Mouse (Mus musculus) heart, embryonic 10.5 days (tissue): Measurements from ENCODE around the gene Catsper3. TPM values are rescaled to one million over a fixed set of nuclear protein-coding genes. Genes with fewer than 3 reads are reported as not detected.

Experiments used
- DNase-seq: peaks from one replicate; pipeline ENCODE4 v3.0.0-alpha.2; 2017; ENCODE audit warnings: low spot score
- H3K27ac ChIP-seq: fragments of 300-500 bp; sonication (generic); 2 replicates; pipeline ENCODE4 v1.5.1; 2016; ENCODE audit warnings: mild to moderate bottlenecking
- H3K27me3 ChIP-seq: fragments of 300-500 bp; sonication (generic); 2 replicates; pipeline ENCODE4 v1.6.1; 2016; ENCODE audit warnings: mild to moderate bottlenecking; ENCODE audit not compliant: poor library complexity, insufficient read depth, severe bottlenecking
- H3K36me3 ChIP-seq: fragments of 300-500 bp; sonication (generic); 2 replicates; pipeline ENCODE4 v1.6.1; 2016; ENCODE audit warnings: mild to moderate bottlenecking, moderate library complexity
- H3K4me1 ChIP-seq: fragments of 300-500 bp; sonication (generic); 2 replicates; pipeline ENCODE4 v1.6.1; 2016; ENCODE audit warnings: mild to moderate bottlenecking
- H3K4me3 ChIP-seq: fragments of 300-500 bp; sonication (generic); 2 replicates; pipeline ENCODE4 v1.5.1; 2016; ENCODE audit warnings: mild to moderate bottlenecking, moderate library complexity
- H3K9me3 ChIP-seq: fragments of 300-500 bp; sonication (generic); 2 replicates; pipeline ENCODE4 v1.6.1; 2016; ENCODE audit warnings: mild to moderate bottlenecking, moderate library complexity
- WGBS: fragments of 180-500 bp; shearing (Covaris S2); methylation state at CpG from one replicate; pipeline ENCODE4 v1.1.7; 2016; 5-methylcytosine and 5-hydroxymethylcytosine counted together
- polyA plus RNA-seq: library from polyadenylated mRNA; unstranded; fragments of >200 nt; fragmentation: Nextera tagmentation; extraction: Ambion mirVana; gene quantifications from 2 replicates; pipeline ENCODE4 v1.2.1, GENCODE M21; 2016

Gene Catsper3
- polyA plus RNA-seq, 1 experiment from 2014 or later, result 0.10 TPM

GRCm38 (mm10) chr13:55829018-55829655, 44.8 kb downstream of the Catsper3 start:
- H3K36me3 ChIP-seq, result no peaks in the 10 kb centered on the region
- peaks cover 94% of the 10 kb centered on the region for H3K27me3 ChIP-seq
- H3K27ac ChIP-seq, result no peak overlapping the region
- 3% methylated on average over 12 of the region's 12 CpGs for WGBS
- peaks cover 44% of the 10 kb centered on the region for H3K4me1 ChIP-seq
- H3K9me3 ChIP-seq, result no peaks in the 10 kb centered on the region
- no peak for DNase-seq
- H3K4me3 ChIP-seq, result peak overlapping the region; percentile 38; the same call in 1 of the 2 replicates

- WGBS, result under 1% methylated on average over 48 of the region's 48 CpGs
- Histone ChIP-seq H3K9me3 (no peaks in the 10 kb centered on the region), H3K4me3 (peak overlapping the region; percentile 56), H3K4me1 (peaks cover 41% of the 10 kb centered on the region), H3K27ac (peak overlapping the region; percentile 72; the same call in 1 of the 2 replicates), H3K27me3 (peaks cover 94% of the 10 kb centered on the region), H3K36me3 (no peaks in the 10 kb centered on the region)
- DNase-seq, result no peak
These were observed 45.9 kb downstream of the Catsper3 start for GRCm38 (mm10) chr13:55830081-55830832.

- WGBS, result under 1% methylated on average over 60 of the region's 82 CpGs
- peak overlapping the region; percentile 72; the same call in 1 of the 2 replicates for H3K27ac ChIP-seq
- DNase-seq, result peak; percentile 72
These were observed 46.7 kb downstream of the Catsper3 start for GRCm38 (mm10) chr13:55830833-55831721.

GRCm38 (mm10) chr13:55831722-55832160, 47.4 kb downstream of the Catsper3 start:
- H3K9me3 ChIP-seq, result no peaks in the 10 kb centered on the region
- H3K27me3 ChIP-seq, result peaks cover 96% of the 10 kb centered on the region
- peaks cover 45% of the 10 kb centered on the region for H3K4me1 ChIP-seq
- H3K27ac ChIP-seq, result no peak overlapping the region
- peak overlapping the region; percentile 56 for H3K4me3 ChIP-seq
- DNase-seq, result no peak
- WGBS, result 1% methylated on average over 25 of the region's 25 CpGs
- H3K36me3 ChIP-seq, result no peaks in the 10 kb centered on the region

More at GRCm38 (mm10) chr13:55830833-55831721, 46.7 kb downstream of the Catsper3 start:
- Histone ChIP-seq H3K36me3 (no peaks in the 10 kb centered on the region), H3K4me1 (peaks cover 43% of the 10 kb centered on the region), H3K27me3 (peaks cover 94% of the 10 kb centered on the region), H3K4me3 (peak overlapping the region; percentile 56), H3K9me3 (no peaks in the 10 kb centered on the region)

- peaks cover 46% of the 10 kb centered on the region for H3K4me1 ChIP-seq
- no peak for DNase-seq
- WGBS, result 37% methylated on average over 1 of the region's 1 CpGs
These were observed 48.2 kb downstream of the Catsper3 start for GRCm38 (mm10) chr13:55832602-55833001.

GRCm38 (mm10) chr13:55833921-55834320, 49.6 kb downstream of the Catsper3 start:
- Histone ChIP-seq H3K27ac (no peak overlapping the region), H3K9me3 (no peaks in the 10 kb centered on the region), H3K27me3 (peaks cover 100% of the 10 kb centered on the region), H3K4me3 (no peak overlapping the region), H3K4me1 (peaks cover 38% of the 10 kb centered on the region), H3K36me3 (no peaks in the 10 kb centered on the region)
- DNase-seq, result no peak
- WGBS, result 5% methylated on average over 7 of the region's 7 CpGs

More at GRCm38 (mm10) chr13:55832602-55833001, 48.2 kb downstream of the Catsper3 start:
- Histone ChIP-seq H3K27ac (no peak overlapping the region), H3K4me3 (no peak overlapping the region), H3K36me3 (no peaks in the 10 kb centered on the region), H3K9me3 (no peaks in the 10 kb centered on the region), H3K27me3 (peaks cover 100% of the 10 kb centered on the region)

GRCm38 (mm10) chr13:55834667-55835066, 50.3 kb downstream of the Catsper3 start:
- no peaks in the 10 kb centered on the region for H3K9me3 ChIP-seq
- H3K36me3 ChIP-seq, result no peaks in the 10 kb centered on the region
- DNase-seq, result no peak
- peaks cover 100% of the 10 kb centered on the region for H3K27me3 ChIP-seq
- no peak overlapping the region for H3K4me3 ChIP-seq
- H3K4me1 ChIP-seq, result peaks cover 38% of the 10 kb centered on the region
- 6% methylated on average over 5 of the region's 5 CpGs for WGBS
- H3K27ac ChIP-seq, result no peak overlapping the region

- Histone ChIP-seq H3K4me3 (peak overlapping the region; percentile 48), H3K36me3 (no peaks in the 10 kb centered on the region), H3K9me3 (no peaks in the 10 kb centered on the region), H3K27ac (0 out of 2 replicates have a peak overlapping the region, but pooled peaks have one; percentile 36), H3K4me1 (peaks cover 30% of the 10 kb centered on the region), H3K27me3 (peaks cover 100% of the 10 kb centered on the region)
- DNase-seq, result no peak
- under 1% methylated on average over 33 of the region's 33 CpGs for WGBS
These were observed 51.3 kb downstream of the Catsper3 start for GRCm38 (mm10) chr13:55835548-55836097.

- no peak for DNase-seq
- Histone ChIP-seq H3K27me3 (peaks cover 100% of the 10 kb centered on the region), H3K4me3 (peak within 1 kb of the TSS; percentile 48), H3K4me1 (peaks cover 24% of the 10 kb centered on the region), H3K36me3 (no peaks in the 10 kb centered on the region), H3K27ac (0 out of 2 replicates have a peak within 1 kb of the TSS, but pooled peaks have one; percentile 36), H3K9me3 (no peaks in the 10 kb centered on the region)
- WGBS, result 1% methylated on average over 36 of the region's 36 CpGs
These were observed 51.8 kb downstream of the Catsper3 start, which contains the start of gene Pitx1 for GRCm38 (mm10) chr13:55836142-55836625. Pitx1 (minus strand) TSS chr13:55836192.

GRCm38 (mm10) chr13:55836786-55837780, 52.7 kb downstream of the Catsper3 start:
- WGBS, result 1% methylated on average over 32 of the region's 32 CpGs
- Histone ChIP-seq H3K9me3 (no peaks in the 10 kb centered on the region), H3K36me3 (no peaks in the 10 kb centered on the region), H3K27me3 (peaks cover 100% of the 10 kb centered on the region), H3K27ac (no peak overlapping the region), H3K4me3 (no peak overlapping the region), H3K4me1 (peaks cover 17% of the 10 kb centered on the region)
- no peak for DNase-seq

- H3K36me3 ChIP-seq, result no peaks in the 10 kb centered on the region
- 0 out of 2 replicates have a peak, but pooled peaks cover 5% of the 10 kb centered on the region for H3K9me3 ChIP-seq
- peaks cover 17% of the 10 kb centered on the region for H3K4me1 ChIP-seq
- WGBS, result 45% methylated on average over 14 of the region's 14 CpGs
- no peak for DNase-seq
- no peak overlapping the region for H3K4me3 ChIP-seq
- peaks cover 93% of the 10 kb centered on the region for H3K27me3 ChIP-seq
- H3K27ac ChIP-seq, result no peak overlapping the region
These were observed 55.9 kb downstream of the Catsper3 start for GRCm38 (mm10) chr13:55840223-55840622.
